Mouse (Mus musculus) hindbrain, embryonic 14.5 days (tissue): ENCODE data around the gene Prep. TPM values are rescaled to one million over a fixed set of nuclear protein-coding genes. Genes with fewer than 3 reads are reported as not detected.
A peak's percentile ranks its signal among the peaks of the same experiment; 100 is the strongest.

Experiments
- ATAC-seq: fragments of 200-750 bp; cut with Nextera tagmentation; 2 replicates; pipeline ENCODE4 v1.8.0; 2017; ENCODE audit warnings: moderate number of reproducible peaks, mild to moderate bottlenecking, moderate TSS enrichment, moderate library complexity; ENCODE audit not compliant: low FRiP score
- DNase-seq: peaks from one replicate; pipeline ENCODE4 v3.0.0-alpha.2; 2015; ENCODE audit warnings: low spot score
- H3K27ac ChIP-seq: fragments of 300-500 bp; sonication (generic); 2 replicates; pipeline ENCODE4 v1.5.1; 2014; ENCODE audit warnings: mild to moderate bottlenecking, moderate library complexity
- H3K27me3 ChIP-seq: fragments of 300-500 bp; sonication (generic); 2 replicates; pipeline ENCODE4 v1.6.1; 2014; ENCODE audit warnings: mild to moderate bottlenecking, low read length, mixed read lengths; ENCODE audit not compliant: control insufficient read depth, insufficient read depth
- H3K36me3 ChIP-seq: fragments of 300-500 bp; sonication (generic); replicated peaks from 2 replicates; pipeline ENCODE4 v1.6.1; 2014; ENCODE audit not compliant: control insufficient read depth, insufficient read depth
- H3K4me1 ChIP-seq: fragments of 300-500 bp; sonication (generic); replicated peaks from 2 replicates; pipeline ENCODE4 v1.6.1; 2014; ENCODE audit warnings: antibody characterized with exemption, low read length, mixed read lengths; ENCODE audit not compliant: control insufficient read depth, insufficient read depth
- H3K4me2 ChIP-seq: fragments of 300-500 bp; sonication (generic); replicated peaks from 2 replicates; pipeline ENCODE4 v1.6.1; 2014; ENCODE audit warnings: mild to moderate bottlenecking, moderate library complexity
- H3K4me3 ChIP-seq: fragments of 300-500 bp; sonication (generic); replicated peaks from 2 replicates; pipeline ENCODE4 v1.5.1; 2014; ENCODE audit warnings: mild to moderate bottlenecking, low read length
- H3K9ac ChIP-seq: fragments of 300-500 bp; sonication (generic); 2 replicates; pipeline ENCODE4 v1.6.1; 2014
- H3K9me3 ChIP-seq: fragments of 300-500 bp; sonication (generic); 2 replicates; pipeline ENCODE4 v1.6.1; 2016; ENCODE audit warnings: low read length; ENCODE audit not compliant: control insufficient read depth
- WGBS: fragments of 180-500 bp; shearing (Covaris S2); extraction: QIAGEN DNeasy Blood & Tissue Kit; methylation state at CpG from one replicate; pipeline ENCODE4 v1.1.7; 2014; 5-methylcytosine and 5-hydroxymethylcytosine counted together
- polyA plus RNA-seq: library from polyadenylated mRNA; unstranded; fragments of >200 nt; fragmentation: Nextera tagmentation; extraction: Ambion mirVana; gene quantifications from 2 replicates; pipeline ENCODE4 v1.2.1, GENCODE M21; 2014

The Prep gene
- polyA plus RNA-seq, 1 experiment from 2014 or later: 21.7 TPM

DNA sequence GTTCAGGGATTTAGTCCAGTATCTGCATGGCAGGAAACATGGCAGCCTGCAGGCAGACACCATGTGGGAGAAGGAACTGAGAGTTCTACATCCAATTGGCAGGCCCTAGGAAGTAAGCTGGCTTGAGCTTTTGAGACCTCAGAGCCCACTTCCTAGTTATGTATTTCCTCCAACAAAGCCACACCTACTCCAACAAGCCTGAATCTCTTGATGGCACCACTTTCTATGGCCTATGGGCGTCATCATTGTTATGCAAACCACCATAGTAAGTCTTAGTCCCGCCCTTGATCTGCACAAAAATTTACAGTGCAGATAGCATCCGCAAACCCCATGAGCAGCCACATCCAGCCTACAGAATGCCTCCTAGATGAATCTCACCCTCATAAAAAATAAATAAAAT lies 54.6 kb downstream of the Prep start:
- Histone ChIP-seq H3K36me3 (peaks cover 57% of the 10 kb centered on the region), H3K27me3 (no peaks in the 10 kb centered on the region), H3K9ac (no peak overlapping the region), H3K4me1 (no peaks in the 10 kb centered on the region), H3K27ac (no peak overlapping the region), H3K4me2 (no peak overlapping the region), H3K4me3 (no peak overlapping the region), H3K9me3 (no peaks in the 10 kb centered on the region)
- WGBS: 91% methylated on average over 3 of the region's 3 CpGs
- ATAC-seq (no peak), DNase-seq (no peak)

DNA sequence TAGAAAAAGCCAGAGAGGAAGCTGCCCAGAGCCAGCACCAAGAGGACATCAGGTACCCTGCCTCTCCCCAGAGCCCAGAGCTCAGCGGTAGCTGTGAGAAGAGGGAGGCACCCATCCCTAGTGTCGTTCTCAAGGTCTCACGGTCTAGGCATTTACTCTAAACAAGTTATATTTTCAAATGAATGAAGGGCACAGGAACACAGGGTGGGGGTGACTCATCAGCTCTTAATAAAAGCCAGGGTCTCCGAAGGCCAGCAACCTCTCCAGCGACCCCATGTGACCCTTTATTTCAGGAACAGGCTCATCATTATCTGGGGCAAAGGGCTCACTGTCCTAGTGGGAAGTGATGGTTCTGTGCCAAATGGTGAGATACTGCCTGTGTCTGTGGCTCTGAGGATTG lies 55.5 kb downstream of the Prep start:
- H3K27me3 ChIP-seq: no peaks in the 10 kb centered on the region
- peaks cover 49% of the 10 kb centered on the region for H3K36me3 ChIP-seq
- no peaks in the 10 kb centered on the region for H3K9me3 ChIP-seq
- no peak overlapping the region for H3K27ac ChIP-seq
- 76% methylated on average over 5 of the region's 5 CpGs for WGBS
- no peaks in the 10 kb centered on the region for H3K4me1 ChIP-seq
- no peak overlapping the region for H3K4me3 ChIP-seq
- DNase-seq: no peak
- ATAC-seq: no peak
- H3K9ac ChIP-seq: no peak overlapping the region
- no peak overlapping the region for H3K4me2 ChIP-seq

DNA sequence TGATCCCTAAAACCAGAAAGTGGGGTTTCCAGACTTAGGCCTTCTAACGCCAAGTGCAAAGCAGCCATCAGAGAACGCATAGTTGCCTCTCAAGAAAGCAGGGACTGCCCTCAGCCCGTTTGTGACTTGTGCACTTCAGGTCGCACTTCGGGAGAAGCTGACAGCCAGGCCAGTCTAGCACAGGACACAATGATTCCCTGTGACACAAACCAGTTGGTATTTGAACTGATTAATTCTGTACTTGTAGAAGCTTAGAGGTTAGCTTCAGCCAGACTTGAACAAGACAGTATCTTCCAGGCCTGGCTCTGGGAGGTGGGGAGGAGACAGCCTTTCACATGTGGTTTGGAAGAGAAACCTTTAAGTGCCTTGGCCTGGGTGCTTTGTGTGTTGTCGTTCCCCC lies 56.0 kb downstream of the Prep start:
- H3K4me2 ChIP-seq: no peak overlapping the region
- DNase-seq: no peak
- H3K9ac ChIP-seq: no peak overlapping the region
- H3K4me1 ChIP-seq: no peaks in the 10 kb centered on the region
- H3K9me3 ChIP-seq: no peaks in the 10 kb centered on the region
- no peak for ATAC-seq
- no peak overlapping the region for H3K27ac ChIP-seq
- peaks cover 51% of the 10 kb centered on the region for H3K36me3 ChIP-seq
- H3K27me3 ChIP-seq: no peaks in the 10 kb centered on the region
- H3K4me3 ChIP-seq: no peak overlapping the region
- 85% methylated on average over 6 of the region's 6 CpGs for WGBS

DNA sequence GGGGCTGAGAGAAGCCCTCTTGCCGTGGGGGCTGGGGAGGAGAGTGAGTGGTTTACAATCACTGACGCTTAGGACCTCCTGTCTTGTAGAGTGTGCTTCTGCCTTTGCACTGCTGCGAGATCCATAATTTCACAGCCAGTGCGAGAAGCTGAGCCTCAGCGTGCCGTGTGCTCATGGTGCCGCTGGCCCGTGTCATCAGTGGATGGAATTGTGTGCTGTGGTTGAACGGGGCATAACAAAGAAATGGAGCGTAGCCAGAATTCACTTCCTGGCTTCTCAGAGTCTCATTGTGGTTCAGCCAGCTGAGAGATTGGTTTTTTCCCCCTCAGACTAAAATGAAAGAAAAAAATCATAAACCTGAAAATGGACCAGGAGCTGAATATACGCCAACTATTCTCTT lies 62.1 kb downstream of the Prep start:
- H3K4me3 ChIP-seq: no peak overlapping the region
- H3K4me2 ChIP-seq: no peak overlapping the region
- ATAC-seq: peak; percentile 71
- H3K27me3 ChIP-seq: no peaks in the 10 kb centered on the region
- no peaks in the 10 kb centered on the region for H3K9me3 ChIP-seq
- peak overlapping the region; percentile 71 for H3K27ac ChIP-seq
- peak overlapping the region; percentile 2; the same call in 1 of the 2 replicates for H3K9ac ChIP-seq
- 0 out of 2 replicates have a peak, but pooled peaks cover 8% of the 10 kb centered on the region for H3K4me1 ChIP-seq
- 47% methylated on average over 11 of the region's 11 CpGs for WGBS
- peak; percentile 51 for DNase-seq
- peaks cover 26% of the 10 kb centered on the region for H3K36me3 ChIP-seq

DNA sequence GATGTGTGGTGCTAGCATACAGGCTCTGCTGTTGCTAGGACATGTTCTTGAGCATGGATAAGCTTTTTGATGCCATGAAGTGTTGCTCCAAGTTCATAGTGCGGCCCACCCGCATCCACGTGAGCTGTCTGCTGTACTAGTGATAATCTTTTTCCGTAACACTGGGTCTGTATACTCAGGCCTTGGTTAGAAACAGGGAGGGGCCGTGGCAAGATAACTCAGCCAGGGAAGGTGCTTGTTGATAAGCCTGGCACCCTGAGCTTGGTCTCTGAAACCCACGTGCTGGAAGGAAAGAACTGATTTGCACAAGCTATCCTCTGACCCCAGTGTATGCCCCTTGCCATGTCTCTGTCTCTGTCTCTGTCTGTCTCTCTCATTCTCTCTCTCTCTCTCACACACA lies 63.0 kb downstream of the Prep start:
- Histone ChIP-seq H3K4me2 (no peak overlapping the region), H3K27ac (peak overlapping the region; percentile 71), H3K36me3 (peaks cover 18% of the 10 kb centered on the region), H3K27me3 (no peaks in the 10 kb centered on the region), H3K4me1 (0 out of 2 replicates have a peak, but pooled peaks cover 8% of the 10 kb centered on the region), H3K9me3 (no peaks in the 10 kb centered on the region), H3K4me3 (no peak overlapping the region), H3K9ac (no peak overlapping the region)
- DNase-seq: no peak
- ATAC-seq: no peak
- 92% methylated on average over 6 of the region's 6 CpGs for WGBS

DNA sequence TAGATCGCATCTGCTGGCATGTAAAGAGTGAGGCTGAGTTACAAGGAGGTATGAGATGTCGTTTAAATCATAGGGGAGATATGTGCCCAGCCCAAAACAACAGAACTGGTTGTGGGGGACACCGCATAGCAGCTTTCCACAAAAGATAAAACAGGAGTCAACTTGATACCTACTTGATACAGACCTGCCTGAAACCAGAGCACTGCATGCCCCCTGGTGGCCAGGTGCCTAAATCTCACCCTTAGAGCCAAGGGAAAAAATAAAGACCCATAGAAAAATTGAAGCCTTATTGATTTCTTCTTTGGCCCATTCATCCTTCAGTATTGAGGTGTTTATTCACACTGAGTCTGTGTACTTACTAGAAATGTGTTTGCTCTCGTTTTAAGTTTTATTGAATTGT lies 65.4 kb downstream of the Prep start:
- no peaks in the 10 kb centered on the region for H3K9me3 ChIP-seq
- H3K4me3 ChIP-seq: no peak overlapping the region
- H3K36me3 ChIP-seq: peaks cover 7% of the 10 kb centered on the region; the same call in 1 of the 2 replicates
- DNase-seq (no peak), ATAC-seq (no peak)
- H3K27ac ChIP-seq: no peak overlapping the region
- no peaks in the 10 kb centered on the region for H3K27me3 ChIP-seq
- no peak overlapping the region for H3K4me2 ChIP-seq
- 0 out of 2 replicates have a peak, but pooled peaks cover 8% of the 10 kb centered on the region for H3K4me1 ChIP-seq
- no peak overlapping the region for H3K9ac ChIP-seq
- WGBS: 84% methylated on average over 4 of the region's 4 CpGs

DNA sequence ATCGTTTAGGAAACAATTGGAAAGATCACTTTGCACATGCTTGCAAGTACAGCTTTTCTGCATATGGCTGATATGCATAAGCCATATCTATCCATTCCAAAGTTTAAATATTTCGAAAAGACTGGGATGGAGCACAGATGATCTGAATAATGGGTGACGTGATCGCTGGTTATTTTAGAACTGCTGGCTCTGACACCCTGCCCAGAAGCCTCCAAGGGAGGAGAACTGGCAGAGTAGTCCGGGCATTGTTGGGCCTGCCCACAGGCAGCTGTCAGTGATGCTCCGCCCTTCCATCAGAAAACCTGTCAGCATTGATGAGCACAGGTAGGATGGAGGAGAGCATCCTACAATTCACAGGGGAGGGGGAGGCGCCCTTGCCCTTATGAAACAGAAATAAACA lies 69.8 kb downstream of the Prep start:
- H3K27ac ChIP-seq: no peak overlapping the region
- H3K9me3 ChIP-seq: no peaks in the 10 kb centered on the region
- H3K4me2 ChIP-seq: no peak overlapping the region
- WGBS: 90% methylated on average over 7 of the region's 7 CpGs
- H3K9ac ChIP-seq: no peak overlapping the region
- DNase-seq (no peak), ATAC-seq (no peak)
- no peak overlapping the region for H3K4me3 ChIP-seq
- H3K36me3 ChIP-seq: no peaks in the 10 kb centered on the region
- peaks cover 11% of the 10 kb centered on the region for H3K4me1 ChIP-seq
- H3K27me3 ChIP-seq: no peaks in the 10 kb centered on the region

DNA sequence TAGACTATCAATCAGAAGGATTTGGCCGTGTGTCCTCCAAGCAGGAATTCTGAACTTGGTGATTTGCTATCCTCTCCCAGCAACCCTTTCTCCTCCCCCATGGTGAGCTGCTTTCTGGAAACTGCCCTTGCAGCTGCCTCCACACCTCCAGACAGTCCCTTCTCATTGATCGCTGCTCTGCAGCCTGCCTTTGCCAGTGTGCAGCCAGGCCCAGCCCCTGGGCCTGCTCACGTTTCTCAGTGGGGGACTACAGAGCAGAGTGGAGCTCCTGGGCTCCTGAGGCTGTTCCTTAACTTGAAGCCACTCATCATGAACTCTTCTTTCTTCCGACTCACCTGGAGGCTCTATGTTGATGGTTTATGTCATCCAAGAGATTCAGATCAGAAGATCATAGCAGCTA lies 72.9 kb downstream of the Prep start:
- DNase-seq (no peak), ATAC-seq (no peak)
- Histone ChIP-seq H3K27me3 (no peaks in the 10 kb centered on the region), H3K9ac (no peak overlapping the region), H3K27ac (0 out of 2 replicates have a peak overlapping the region, but pooled peaks have one; percentile 3), H3K9me3 (no peaks in the 10 kb centered on the region), H3K4me1 (peaks cover 11% of the 10 kb centered on the region), H3K36me3 (no peaks in the 10 kb centered on the region), H3K4me3 (no peak overlapping the region), H3K4me2 (no peak overlapping the region)
- WGBS: 48% methylated on average over 4 of the region's 4 CpGs

DNA sequence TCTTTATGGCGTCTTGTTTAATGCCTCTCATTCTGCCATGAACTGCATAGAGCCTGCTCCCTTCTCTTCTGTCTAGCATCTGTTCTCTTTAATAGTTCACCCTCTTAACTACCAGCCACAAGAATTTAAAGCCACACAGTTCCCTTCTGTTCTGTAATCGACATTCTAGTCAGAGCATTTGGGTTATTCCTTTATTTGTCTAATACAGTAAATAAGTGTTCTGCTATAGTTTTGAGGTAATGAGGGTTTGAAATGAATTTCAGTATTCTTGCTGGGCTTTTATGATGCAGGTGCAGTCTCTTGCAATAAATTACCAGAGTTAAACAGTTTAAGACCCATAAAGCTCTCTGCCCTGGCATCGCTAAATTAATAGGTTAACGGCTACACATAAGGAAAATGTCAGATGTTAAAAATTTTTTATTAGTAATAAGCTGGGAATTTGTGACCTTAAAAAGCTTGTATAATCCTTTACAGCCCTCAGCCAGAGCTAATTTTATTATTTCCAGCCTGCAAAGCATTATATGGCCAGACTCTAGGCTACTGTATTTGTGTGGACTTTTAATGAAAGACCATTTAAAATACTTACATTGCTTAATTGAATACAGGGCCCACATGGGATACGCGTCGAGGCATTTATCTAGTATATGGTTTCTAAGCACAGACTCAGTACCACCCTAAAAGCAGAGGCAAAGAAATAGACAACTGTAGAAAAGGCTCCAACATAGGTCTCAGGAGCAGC lies 73.6 kb downstream of the Prep start:
- Histone ChIP-seq H3K4me1 (peaks cover 11% of the 10 kb centered on the region), H3K36me3 (no peaks in the 10 kb centered on the region), H3K27me3 (no peaks in the 10 kb centered on the region), H3K4me2 (no peak overlapping the region), H3K4me3 (no peak overlapping the region), H3K9ac (no peak overlapping the region), H3K9me3 (no peaks in the 10 kb centered on the region), H3K27ac (0 out of 2 replicates have a peak overlapping the region, but pooled peaks have one; percentile 3)
- no peak for ATAC-seq
- no peak for DNase-seq
- WGBS: 72% methylated on average over 7 of the region's 7 CpGs
